Mouse (Mus musculus) cerebellum, adult 2 months (tissue): ENCODE measurements around the gene Thbd. TPM values are rescaled to one million over a fixed set of nuclear protein-coding genes. Genes with fewer than 3 reads are reported as not detected.

Source experiments
- DNase-seq, 2 experiments: peaks; one replicate each; pipeline ENCODE4 v3.0.0; 2021
- H3K27ac ChIP-seq: fragments of 200-500 bp; 2 replicates; pipeline ENCODE4 v1.5.1; 2012; ENCODE audit warnings: low read length, control low read depth, inconsistent platforms; ENCODE audit not compliant: insufficient read depth
- H3K27me3 ChIP-seq: fragments of 200-500 bp; 2 replicates; pipeline ENCODE4 v1.6.1; 2012; ENCODE audit warnings: inconsistent platforms, mild to moderate bottlenecking, low read length, moderate library complexity; ENCODE audit not compliant: control insufficient read depth, insufficient read depth
- H3K4me1 ChIP-seq: fragments of 200-500 bp; 2 replicates; pipeline ENCODE4 v1.6.1; 2011; ENCODE audit warnings: low read length; ENCODE audit not compliant: control insufficient read depth, insufficient read depth
- H3K4me3 ChIP-seq: fragments of 200-500 bp; replicated peaks from 2 replicates; pipeline ENCODE3; 2011; ENCODE audit warnings: mild to moderate bottlenecking, low read depth, low read length, control low read depth; ENCODE audit not compliant: insufficient read depth
- CTCF ChIP-seq: fragments of 200-500 bp; IDR thresholded peaks from 2 replicates; pipeline ENCODE4 v1.5.1; 2011; ENCODE audit warnings: low read depth, mild to moderate bottlenecking, control low read depth, low read length, moderate library complexity, borderline replicate concordance; ENCODE audit not compliant: insufficient read depth
- POLR2A ChIP-seq: fragments of 200-500 bp; IDR thresholded peaks from 2 replicates; pipeline ENCODE4 v1.6.1; 2011; ENCODE audit warnings: low read length, control low read depth, borderline replicate concordance; ENCODE audit not compliant: insufficient read depth
- WGBS: fragments of 180-500 bp; shearing (Covaris S2); methylation state at CpG from one replicate; pipeline ENCODE4 v1.1.7; 2018; 5-methylcytosine and 5-hydroxymethylcytosine counted together
- polyA plus RNA-seq: library from polyadenylated mRNA; depleted of rRNA; stranded (reverse); fragments of >200 nt; gene quantifications from 2 replicates; pipeline ENCODE4 v1.2.3, GENCODE M21; 2012

Thbd gene
- polyA plus RNA-seq, 1 experiment = 6.3 TPM

- 66% methylated on average over 5 of the region's 5 CpGs for WGBS
- Histone ChIP-seq H3K27ac (no peak overlapping the region), H3K4me3 (no peak overlapping the region), H3K27me3 (peaks cover 2% of the 10 kb centered on the region; the same call in 1 of the 2 replicates), H3K4me1 (no peaks in the 10 kb centered on the region; the same call in 1 of the 2 replicates)
- TF ChIP-seq CTCF = no peak
- TF ChIP-seq POLR2A = no peak
- no peak for DNase-seq
Observed at GRCm38 (mm10) chr2:148404906-148405305, 3.1 kb downstream of the Thbd start.

GRCm38 (mm10) chr2:148402227-148402626 lies 5.8 kb downstream of the Thbd start:
- 68% methylated on average over 1 of the region's 1 CpGs for WGBS
- H3K4me1 ChIP-seq = no peaks in the 10 kb centered on the region
- no peak overlapping the region for H3K27ac ChIP-seq

GRCm38 (mm10) chr2:148398901-148399685 lies 8.9 kb downstream of the Thbd start:
- WGBS = 93% methylated on average over 5 of the region's 5 CpGs
- H3K27ac ChIP-seq = no peak overlapping the region

More at GRCm38 (mm10) chr2:148402227-148402626, 5.8 kb downstream of the Thbd start:
- Histone ChIP-seq H3K27me3 (no peaks in the 10 kb centered on the region; the same call in 1 of the 2 replicates), H3K4me3 (no peak overlapping the region)
- no peak for TF ChIP-seq CTCF
- TF ChIP-seq POLR2A = no peak
- DNase-seq = no peak

DNA sequence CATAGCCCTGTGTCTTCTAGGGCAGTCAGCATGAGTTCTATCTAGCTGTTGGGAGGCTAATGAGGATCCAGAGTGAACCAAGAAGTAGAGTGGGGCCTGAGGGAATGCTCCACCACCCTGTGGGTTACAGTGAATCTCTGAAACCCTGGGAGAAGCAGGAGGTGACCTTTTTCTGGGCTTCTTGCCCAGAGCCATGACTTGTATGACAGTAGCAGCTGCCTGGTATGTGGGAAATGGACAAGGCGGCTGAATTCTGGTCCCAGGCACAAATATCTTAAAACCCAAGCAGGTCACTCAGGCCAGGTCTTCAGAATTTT lies 10.2 kb downstream of the Thbd start:
- DNase-seq = no peak
- TF ChIP-seq POLR2A (no peak), CTCF (no peak)
- 33% methylated on average over 1 of the region's 1 CpGs for WGBS
- H3K27me3 ChIP-seq = no peaks in the 10 kb centered on the region; the same call in 1 of the 2 replicates
- no peak overlapping the region for H3K27ac ChIP-seq
- peaks cover 3% of the 10 kb centered on the region; the same call in 1 of the 2 replicates for H3K4me1 ChIP-seq
- H3K4me3 ChIP-seq = no peak overlapping the region

More at GRCm38 (mm10) chr2:148398901-148399685, 8.9 kb downstream of the Thbd start:
- no peak overlapping the region for H3K4me3 ChIP-seq
- no peaks in the 10 kb centered on the region; the same call in 1 of the 2 replicates for H3K27me3 ChIP-seq
- H3K4me1 ChIP-seq = peaks cover 3% of the 10 kb centered on the region; the same call in 1 of the 2 replicates
- TF ChIP-seq POLR2A = no peak
- TF ChIP-seq CTCF = no peak
- no peak for DNase-seq

- TF ChIP-seq CTCF (no peak), POLR2A (no peak)
- WGBS = 57% methylated on average over 11 of the region's 11 CpGs
- Histone ChIP-seq H3K27me3 (no peaks in the 10 kb centered on the region; the same call in 1 of the 2 replicates), H3K4me3 (no peak overlapping the region), H3K4me1 (peaks cover 3% of the 10 kb centered on the region; the same call in 1 of the 2 replicates), H3K27ac (no peak overlapping the region)
- no peak for DNase-seq
Observed at GRCm38 (mm10) chr2:148397015-148397783, 10.8 kb downstream of the Thbd start.

DNA sequence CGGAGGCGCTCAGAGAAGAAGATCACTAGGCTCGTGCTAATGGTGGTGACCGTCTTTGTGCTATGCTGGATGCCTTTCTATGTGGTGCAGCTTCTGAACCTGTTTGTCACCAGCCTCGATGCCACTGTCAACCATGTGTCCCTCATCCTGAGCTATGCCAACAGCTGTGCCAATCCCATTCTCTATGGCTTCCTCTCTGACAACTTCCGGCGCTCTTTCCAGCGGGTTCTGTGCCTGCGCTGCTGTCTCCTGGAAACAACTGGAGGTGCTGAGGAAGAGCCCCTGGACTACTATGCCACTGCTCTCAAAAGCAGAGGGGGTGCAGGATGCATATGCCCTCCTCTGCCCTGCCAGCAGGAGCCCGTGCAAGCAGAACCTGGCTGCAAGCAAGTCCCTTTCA lies 11.8 kb downstream of the Thbd start:
- Histone ChIP-seq H3K27ac (no peak overlapping the region), H3K27me3 (no peaks in the 10 kb centered on the region; the same call in 1 of the 2 replicates), H3K4me3 (no peak overlapping the region), H3K4me1 (peaks cover 3% of the 10 kb centered on the region; the same call in 1 of the 2 replicates)
- no peak for DNase-seq
- 62% methylated on average over 10 of the region's 10 CpGs for WGBS
- TF ChIP-seq POLR2A (no peak), CTCF (no peak)

DNA sequence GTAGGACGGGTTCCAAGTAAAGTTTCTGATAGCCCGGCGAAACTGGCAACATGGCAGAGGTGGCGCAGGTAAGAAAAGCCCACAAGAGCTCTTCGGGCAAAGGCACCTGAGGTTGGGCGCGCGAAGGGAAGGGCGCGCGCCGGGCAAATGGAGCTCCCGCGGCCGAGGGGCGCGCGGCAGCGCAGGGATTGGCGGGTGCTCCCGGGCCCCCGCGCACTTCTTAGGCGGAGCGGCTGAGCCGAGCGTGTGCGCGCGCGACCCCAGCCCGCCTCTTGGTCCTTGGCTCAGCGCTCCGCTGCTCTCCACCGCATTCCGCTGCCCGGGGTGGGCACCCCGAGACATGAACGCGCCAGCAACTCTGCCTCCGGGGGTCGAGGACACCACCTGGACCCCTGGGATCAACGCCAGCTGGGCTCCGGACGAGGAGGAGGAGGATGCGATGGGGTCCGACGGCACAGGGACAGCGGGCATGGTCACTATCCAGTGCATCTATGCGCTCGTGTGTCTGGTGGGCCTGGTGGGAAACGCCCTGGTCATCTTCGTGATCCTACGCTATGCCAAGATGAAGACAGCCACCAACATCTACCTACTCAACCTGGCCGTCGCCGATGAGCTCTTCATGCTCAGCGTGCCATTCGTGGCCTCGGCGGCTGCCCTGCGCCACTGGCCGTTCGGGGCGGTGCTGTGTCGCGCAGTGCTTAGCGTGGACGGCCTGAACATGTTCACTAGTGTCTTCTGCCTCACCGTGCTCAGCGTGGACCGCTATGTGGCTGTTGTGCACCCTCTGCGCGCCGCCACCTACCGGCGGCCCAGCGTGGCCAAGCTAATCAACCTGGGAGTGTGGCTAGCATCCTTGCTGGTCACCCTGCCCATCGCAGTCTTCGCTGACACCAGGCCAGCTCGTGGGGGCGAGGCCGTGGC lies 12.6 kb downstream of the Thbd start, which contains the start of gene Sstr4:
Gene Sstr4 (plus strand): TSS at position 214 of the 921 bp plus-strand sequence.
- 2% methylated on average over 83 of the region's 83 CpGs for WGBS
- H3K4me3 ChIP-seq = no peak within 1 kb of the TSS
- H3K27ac ChIP-seq = no peak within 1 kb of the TSS
- DNase-seq = peak in 1 of 2 experiments; percentile 14
- H3K4me1 ChIP-seq = peaks cover 3% of the 10 kb centered on the region; the same call in 1 of the 2 replicates
- peak; percentile 25; the same call in 1 of the 2 replicates for TF ChIP-seq CTCF
- TF ChIP-seq POLR2A = no peak
- H3K27me3 ChIP-seq = no peaks in the 10 kb centered on the region; the same call in 1 of the 2 replicates
